Mouse (Mus musculus) layer of hippocampus, adult 9-11 months (tissue): ENCODE results near the gene Gm10277.
"Not testable (repeated sequence)": the region's sequence is repeated elsewhere in the genome, so short reads cannot be mapped to it uniquely, and the experiment has no call there.

Experiments
- DNase-seq: peaks from one replicate; pipeline ENCODE4 v3.0.0; 2022

Gm10277 gene

GRCm38 (mm10) chr11:77769496-77769895 is 18.1 kb downstream of the Gm10277 start:
- DNase-seq = no peak

GRCm38 (mm10) chr11:77766351-77767001 is 21.1 kb downstream of the Gm10277 start:
- peak; percentile 45 for DNase-seq

- DNase-seq = no peak
These were observed 22.1 kb downstream of the Gm10277 start for GRCm38 (mm10) chr11:77765459-77765777.

GRCm38 (mm10) chr11:77764694-77765458 is 22.7 kb downstream of the Gm10277 start:
- peak; percentile 74 for DNase-seq

GRCm38 (mm10) chr11:77763673-77764340 is 23.7 kb downstream of the Gm10277 start:
- DNase-seq = no peak

GRCm38 (mm10) chr11:77762783-77763672 is 24.5 kb downstream of the Gm10277 start, which contains the start of gene Myo18a:
TSS of gene Myo18a (plus strand) at chr11:77763246.
- DNase-seq = peak; percentile 70

- DNase-seq = no peak
These were observed 27.5 kb downstream of the Gm10277 start for GRCm38 (mm10) chr11:77760031-77760430.

GRCm38 (mm10) chr11:77753469-77753868 is 34.1 kb downstream of the Gm10277 start:
- no peak for DNase-seq

GRCm38 (mm10) chr11:77752525-77752924 is 35.0 kb downstream of the Gm10277 start:
- DNase-seq = no peak

GRCm38 (mm10) chr11:77748996-77749395 is 38.6 kb downstream of the Gm10277 start:
- DNase-seq = no peak

- not testable (repeated sequence) for DNase-seq
These were observed 40.4 kb downstream of the Gm10277 start for GRCm38 (mm10) chr11:77747103-77747502.

- no peak for DNase-seq
These were observed 40.9 kb downstream of the Gm10277 start for GRCm38 (mm10) chr11:77746652-77747051.

GRCm38 (mm10) chr11:77743966-77744365 is 43.6 kb downstream of the Gm10277 start:
- no peak for DNase-seq

GRCm38 (mm10) chr11:77738555-77738954 is 49.0 kb downstream of the Gm10277 start:
- DNase-seq = no peak

GRCm38 (mm10) chr11:77737289-77737688 is 50.3 kb downstream of the Gm10277 start:
- DNase-seq = peak; percentile 77
